Mouse (Mus musculus): ENCODE results near the gene Ccl26. TPM values are rescaled to one million over a fixed set of nuclear protein-coding genes. Genes with fewer than 3 reads are reported as not detected.
"Not testable (repeated sequence)": the region's sequence is repeated elsewhere in the genome, so short reads cannot be mapped to it uniquely, and the experiment has no call there.

The Ccl26 gene
- not detected in 2 replicates for polyA plus RNA-seq (2015; fragmentation: Nextera tagmentation; extraction: Ambion mirVana)

DNA sequence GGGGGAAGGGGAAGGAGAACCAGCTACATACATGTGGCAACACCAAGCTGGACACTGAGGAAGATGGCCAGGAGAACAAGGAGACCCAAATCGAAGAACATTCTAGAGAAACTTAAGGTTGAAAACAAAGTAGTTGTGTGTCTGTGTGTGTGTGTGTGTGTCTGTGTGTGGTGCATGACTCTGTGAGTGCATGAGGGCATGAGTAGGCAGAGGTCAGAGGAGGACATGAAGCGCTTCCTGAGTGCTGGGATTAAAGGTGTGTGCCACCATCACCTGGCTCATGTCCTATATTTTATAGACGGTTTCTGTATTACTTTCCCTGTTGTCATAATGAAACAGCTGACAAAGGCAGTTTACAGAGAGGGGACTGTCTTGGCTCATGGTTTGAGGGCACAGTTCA is at the start of gene Ccl26:
Gene Ccl26 (minus strand): TSS at position 101 of the 400 bp plus-strand sequence.
- H3K9ac ChIP-seq = no peak within 1 kb of the TSS
- H3K27me3 ChIP-seq = no peaks in the 10 kb centered on the region
- WGBS = 86% methylated on average over 3 of the region's 3 CpGs
- ATAC-seq (ENCODE audit: borderline replicate concordance, extremely low read depth, low FRiP score, low TSS enrichment) = no peak
- H3K4me1 ChIP-seq = no peaks in the 10 kb centered on the region
- H3K36me3 ChIP-seq = no peaks in the 10 kb centered on the region
- no peak within 1 kb of the TSS for H3K4me3 ChIP-seq
- no peak within 1 kb of the TSS for H3K4me2 ChIP-seq
- H3K27ac ChIP-seq = no peak within 1 kb of the TSS
- no peaks in the 10 kb centered on the region for H3K9me3 ChIP-seq

DNA sequence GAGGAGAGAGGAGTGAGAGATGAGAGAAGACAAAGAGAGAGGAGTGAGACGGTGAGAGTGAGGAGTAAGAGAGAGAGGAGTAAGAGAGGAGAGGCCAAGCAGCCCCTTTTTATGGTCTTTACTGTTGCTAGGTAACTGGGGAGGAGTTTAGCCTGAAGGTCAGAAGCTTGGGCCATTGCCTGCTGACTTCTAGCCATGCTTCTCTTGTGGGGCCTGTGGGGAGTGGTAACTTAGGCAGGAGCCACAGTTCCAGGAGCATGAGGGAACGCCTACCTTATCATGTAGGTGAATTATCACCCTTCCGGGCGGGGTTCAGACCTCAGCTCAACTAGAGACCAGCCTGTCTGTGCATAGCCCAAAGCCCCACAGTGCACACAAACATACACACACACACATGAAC is 46.4 kb upstream of the Ccl26 start:
- H3K4me2 ChIP-seq = no peak overlapping the region
- WGBS = 74% methylated on average over 4 of the region's 4 CpGs
- ATAC-seq (ENCODE audit: borderline replicate concordance, extremely low read depth, low FRiP score, low TSS enrichment) = no peak
- H3K36me3 ChIP-seq = no peaks in the 10 kb centered on the region
- H3K4me1 ChIP-seq = no peaks in the 10 kb centered on the region
- no peak overlapping the region for H3K27ac ChIP-seq
- no peaks in the 10 kb centered on the region for H3K9me3 ChIP-seq
- H3K9ac ChIP-seq = no peak overlapping the region
- no peaks in the 10 kb centered on the region for H3K27me3 ChIP-seq
- no peak overlapping the region for H3K4me3 ChIP-seq

- whole genome bisulfite sequencing = 36% methylated on average over 1 of the region's 1 CpGs
- Histone ChIP-seq H3K4me1 (no peaks in the 10 kb centered on the region), H3K9ac (no peak overlapping the region), H3K9me3 (0 out of 2 replicates have a peak, but pooled peaks cover 5% of the 10 kb centered on the region), H3K27ac (no peak overlapping the region), H3K4me3 (no peak overlapping the region), H3K4me2 (no peak overlapping the region), H3K36me3 (no peaks in the 10 kb centered on the region), H3K27me3 (no peaks in the 10 kb centered on the region)
- ATAC-seq (ENCODE audit: borderline replicate concordance, extremely low read depth, low FRiP score, low TSS enrichment) = no peak
These were observed 44.2 kb upstream of the Ccl26 start for GRCm38 (mm10) chr5:135607581-135607980.

GRCm38 (mm10) chr5:135606717-135607116 is 43.3 kb upstream of the Ccl26 start:
- H3K36me3 ChIP-seq; H3K9ac ChIP-seq; ATAC-seq (ENCODE audit: borderline replicate concordance, extremely low read depth, low FRiP score, low TSS enrichment); H3K27ac ChIP-seq; H3K4me2 ChIP-seq; H3K4me1 ChIP-seq; H3K9me3 ChIP-seq; H3K27me3 ChIP-seq; H3K4me3 ChIP-seq: not testable (repeated sequence)
- no CpG with 5 or more reads among the region's 1 CpGs for WGBS

GRCm38 (mm10) chr5:135604643-135605042 is 41.3 kb upstream of the Ccl26 start:
- WGBS = no CpG with 5 or more reads among the region's 1 CpGs
- ATAC-seq (ENCODE audit: borderline replicate concordance, extremely low read depth, low FRiP score, low TSS enrichment); H3K27me3 ChIP-seq; H3K4me2 ChIP-seq; H3K9me3 ChIP-seq; H3K27ac ChIP-seq; H3K9ac ChIP-seq; H3K4me1 ChIP-seq; H3K36me3 ChIP-seq; H3K4me3 ChIP-seq: not testable (repeated sequence)

DNA sequence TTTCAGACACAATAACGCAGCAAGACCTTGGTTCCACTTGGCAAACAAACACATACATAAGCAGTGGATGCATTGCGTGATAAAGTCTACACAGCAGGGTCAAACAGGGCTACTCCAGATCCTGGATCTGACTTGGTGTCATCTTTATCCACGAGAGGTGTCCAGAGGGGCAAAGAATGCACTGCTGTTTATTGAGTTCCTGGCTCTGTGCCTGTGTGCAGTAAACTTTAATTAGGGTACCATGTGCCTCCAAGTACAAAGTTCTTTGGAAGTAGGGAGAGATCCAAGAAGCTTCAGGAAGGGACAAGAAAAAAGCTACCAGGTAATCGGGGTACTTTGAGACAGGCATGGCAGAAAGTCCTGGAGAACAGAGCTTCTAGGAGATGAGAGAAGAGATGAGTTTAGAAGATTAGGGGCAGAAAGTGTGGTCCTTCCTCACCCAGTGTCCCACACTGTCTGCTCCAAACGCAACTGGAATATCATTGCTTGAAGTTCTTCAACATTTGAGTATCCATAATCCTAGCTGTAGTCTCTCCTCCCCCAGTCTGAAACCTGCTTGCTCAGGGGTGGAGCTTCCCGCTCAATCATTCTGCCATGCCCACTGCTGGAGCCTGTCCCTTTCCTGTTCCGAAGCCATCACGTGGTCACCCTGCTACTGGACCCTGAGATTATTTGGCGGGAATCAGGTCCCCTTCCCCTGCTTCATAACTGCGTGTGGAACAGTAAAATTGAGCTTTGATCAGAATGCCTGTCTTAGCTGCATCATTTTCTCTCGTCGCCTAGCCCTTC is 26.8 kb upstream of the Ccl26 start:
- H3K27ac ChIP-seq = no peak overlapping the region
- H3K9me3 ChIP-seq = no peaks in the 10 kb centered on the region
- no peaks in the 10 kb centered on the region for H3K36me3 ChIP-seq
- ATAC-seq (ENCODE audit: borderline replicate concordance, extremely low read depth, low FRiP score, low TSS enrichment) = no peak
- WGBS = 75% methylated on average over 12 of the region's 12 CpGs
- no peak overlapping the region for H3K4me3 ChIP-seq
- H3K9ac ChIP-seq = no peak overlapping the region
- no peak overlapping the region for H3K4me2 ChIP-seq
- H3K4me1 ChIP-seq = no peaks in the 10 kb centered on the region
- H3K27me3 ChIP-seq = no peaks in the 10 kb centered on the region

DNA sequence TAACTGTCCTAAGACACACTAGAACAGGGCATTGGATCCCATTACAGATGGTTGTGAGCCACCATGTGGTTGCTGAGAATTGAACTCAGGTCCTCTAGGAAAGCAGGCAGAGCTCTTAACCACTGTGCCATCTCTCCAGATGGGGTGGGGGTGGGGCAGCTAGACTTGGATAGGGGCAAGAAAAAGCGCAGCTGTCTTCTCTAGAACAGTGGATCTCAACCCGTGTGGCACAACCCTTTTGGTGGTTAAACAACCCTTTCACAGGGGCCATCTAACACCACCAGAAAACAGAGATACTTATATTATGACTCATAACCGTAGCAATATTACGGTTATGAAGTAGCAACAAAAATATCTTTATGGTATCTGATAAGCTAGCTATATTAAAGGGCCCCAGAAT is 24.4 kb upstream of the Ccl26 start:
- Histone ChIP-seq H3K4me3 (no peak overlapping the region), H3K4me1 (no peaks in the 10 kb centered on the region), H3K9ac (no peak overlapping the region), H3K36me3 (no peaks in the 10 kb centered on the region), H3K4me2 (no peak overlapping the region), H3K9me3 (no peaks in the 10 kb centered on the region), H3K27ac (no peak overlapping the region), H3K27me3 (no peaks in the 10 kb centered on the region)
- ATAC-seq (ENCODE audit: borderline replicate concordance, extremely low read depth, low FRiP score, low TSS enrichment) = no peak
- WGBS = 85% methylated on average over 4 of the region's 4 CpGs

DNA sequence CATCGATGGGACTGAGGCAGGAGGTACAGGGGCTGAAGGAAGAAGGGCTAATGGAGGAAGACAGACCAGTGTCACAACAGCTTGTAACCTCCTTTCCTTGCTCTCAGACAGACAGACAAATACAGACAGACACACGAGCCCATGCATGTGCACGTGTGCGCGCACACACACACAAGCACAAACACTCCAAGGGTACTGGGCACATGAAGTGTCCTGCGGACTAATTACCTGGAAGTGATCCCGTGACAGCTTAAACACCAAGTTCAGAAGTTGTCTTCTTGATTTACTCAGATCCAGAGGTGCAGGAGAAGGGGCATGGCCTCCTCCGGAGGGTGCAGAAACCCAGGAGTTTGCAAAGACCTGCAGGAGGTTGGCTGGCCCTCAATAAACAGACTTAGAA is 22.3 kb upstream of the Ccl26 start:
- 80% methylated on average over 8 of the region's 8 CpGs for WGBS

GRCm38 (mm10) chr5:135582330-135582729 is 19.0 kb upstream of the Ccl26 start:
- WGBS = 76% methylated on average over 4 of the region's 4 CpGs
- no peaks in the 10 kb centered on the region for H3K4me1 ChIP-seq
- no peak overlapping the region for H3K9ac ChIP-seq
- H3K36me3 ChIP-seq = no peaks in the 10 kb centered on the region
- no peaks in the 10 kb centered on the region for H3K27me3 ChIP-seq
- no peak for ATAC-seq (ENCODE audit: borderline replicate concordance, extremely low read depth, low FRiP score, low TSS enrichment)
- H3K9me3 ChIP-seq = no peaks in the 10 kb centered on the region
- no peak overlapping the region for H3K27ac ChIP-seq
- no peak overlapping the region for H3K4me2 ChIP-seq
- no peak overlapping the region for H3K4me3 ChIP-seq

More for the DNA sequence above, 22.3 kb upstream of the Ccl26 start:
- H3K9ac ChIP-seq = no peak overlapping the region
- H3K36me3 ChIP-seq = no peaks in the 10 kb centered on the region
- H3K27me3 ChIP-seq = no peaks in the 10 kb centered on the region
- no peak overlapping the region for H3K27ac ChIP-seq
- ATAC-seq (ENCODE audit: borderline replicate concordance, extremely low read depth, low FRiP score, low TSS enrichment) = no peak
- H3K9me3 ChIP-seq = no peaks in the 10 kb centered on the region
- no peak overlapping the region for H3K4me3 ChIP-seq
- no peak overlapping the region for H3K4me2 ChIP-seq
- H3K4me1 ChIP-seq = no peaks in the 10 kb centered on the region

DNA sequence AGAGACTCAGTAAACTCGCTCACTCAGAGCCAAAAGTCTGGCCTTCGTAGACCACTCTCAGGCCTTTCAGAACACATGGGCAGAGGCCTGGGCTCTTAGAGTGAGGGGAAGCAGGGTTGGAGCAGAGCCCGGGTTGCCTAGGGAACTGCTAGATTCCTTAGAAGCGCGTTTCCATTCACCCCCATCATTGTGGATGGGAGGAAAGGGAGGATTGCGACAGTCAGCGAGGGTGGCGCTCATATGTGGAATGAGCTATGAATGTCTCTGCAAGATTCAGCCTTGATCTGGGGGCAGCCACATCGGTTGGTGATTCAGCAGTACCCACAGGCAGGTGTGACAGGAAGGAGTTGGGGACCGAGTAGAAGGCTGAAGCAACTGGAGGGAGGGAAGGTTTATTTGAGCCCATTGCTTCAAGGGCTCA is 16.0 kb upstream of the Ccl26 start:
- 78% methylated on average over 10 of the region's 10 CpGs for WGBS
- no peak for ATAC-seq (ENCODE audit: borderline replicate concordance, extremely low read depth, low FRiP score, low TSS enrichment)
- no peaks in the 10 kb centered on the region for H3K36me3 ChIP-seq

GRCm38 (mm10) chr5:135576055-135576454 is 12.7 kb upstream of the Ccl26 start:
- no peak overlapping the region for H3K4me3 ChIP-seq
- H3K36me3 ChIP-seq = no peaks in the 10 kb centered on the region
- no peak overlapping the region for H3K9ac ChIP-seq
- H3K9me3 ChIP-seq = no peaks in the 10 kb centered on the region
- H3K27me3 ChIP-seq = no peaks in the 10 kb centered on the region
- H3K4me1 ChIP-seq = no peaks in the 10 kb centered on the region
- WGBS = 53% methylated on average over 4 of the region's 4 CpGs
- no peak overlapping the region for H3K4me2 ChIP-seq
- no peak overlapping the region for H3K27ac ChIP-seq
- ATAC-seq (ENCODE audit: borderline replicate concordance, extremely low read depth, low FRiP score, low TSS enrichment) = no peak

More for the DNA sequence above, 16.0 kb upstream of the Ccl26 start:
- H3K9ac ChIP-seq = no peak overlapping the region
- H3K4me2 ChIP-seq = no peak overlapping the region
- H3K4me3 ChIP-seq = no peak overlapping the region
- no peaks in the 10 kb centered on the region for H3K9me3 ChIP-seq
- H3K27me3 ChIP-seq = no peaks in the 10 kb centered on the region
- H3K4me1 ChIP-seq = no peaks in the 10 kb centered on the region
- no peak overlapping the region for H3K27ac ChIP-seq

DNA sequence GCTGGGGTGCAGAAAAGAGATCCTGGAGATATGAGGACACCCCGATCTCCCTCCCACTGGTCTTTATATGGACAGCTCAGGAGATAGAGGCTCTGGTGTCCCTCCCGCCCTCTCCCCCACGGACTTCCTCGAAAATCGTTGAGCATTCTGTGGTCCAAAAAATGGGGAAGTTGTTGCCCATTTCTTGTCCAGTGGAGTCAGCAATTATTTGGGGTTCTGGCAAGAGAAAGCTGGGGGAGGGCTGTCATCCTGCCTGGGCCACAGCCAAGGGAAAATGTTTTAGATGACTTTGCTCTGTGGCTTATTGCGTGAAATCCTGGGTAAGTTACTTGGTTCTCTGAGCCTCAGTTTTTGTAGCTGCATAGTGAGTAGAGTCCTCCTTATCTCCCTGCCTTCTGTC is 9.6 kb upstream of the Ccl26 start, which contains the start of gene Ccl24:
Gene Ccl24 (minus strand): TSS at position 44 of the 400 bp plus-strand sequence.
- no peak for ATAC-seq (ENCODE audit: borderline replicate concordance, extremely low read depth, low FRiP score, low TSS enrichment)
- WGBS = 86% methylated on average over 6 of the region's 6 CpGs
- H3K27ac ChIP-seq = no peak within 1 kb of the TSS

More for the DNA sequence above, 9.6 kb upstream of the Ccl26 start, which contains the start of gene Ccl24:
- Histone ChIP-seq H3K9ac (no peak within 1 kb of the TSS), H3K4me3 (no peak within 1 kb of the TSS), H3K9me3 (no peaks in the 10 kb centered on the region), H3K4me2 (no peak within 1 kb of the TSS), H3K4me1 (no peaks in the 10 kb centered on the region), H3K27me3 (no peaks in the 10 kb centered on the region), H3K36me3 (no peaks in the 10 kb centered on the region)

All from lung, embryonic 15.5 days (tissue).